Mouse (Mus musculus) liver, postnatal 0 days (tissue): ENCODE results near the gene Fbxo47.

Experiments used
- CTCF ChIP-seq: sonication (generic); IDR thresholded peaks from 2 replicates; pipeline ENCODE4 v1.5.1; 2016; ENCODE audit warnings: antibody characterized with exemption, low read depth
- EP300 ChIP-seq: IDR thresholded peaks from 2 replicates; pipeline ENCODE4 v1.6.1; 2016; ENCODE audit warnings: antibody characterized with exemption, low read depth, mild to moderate bottlenecking

DNA sequence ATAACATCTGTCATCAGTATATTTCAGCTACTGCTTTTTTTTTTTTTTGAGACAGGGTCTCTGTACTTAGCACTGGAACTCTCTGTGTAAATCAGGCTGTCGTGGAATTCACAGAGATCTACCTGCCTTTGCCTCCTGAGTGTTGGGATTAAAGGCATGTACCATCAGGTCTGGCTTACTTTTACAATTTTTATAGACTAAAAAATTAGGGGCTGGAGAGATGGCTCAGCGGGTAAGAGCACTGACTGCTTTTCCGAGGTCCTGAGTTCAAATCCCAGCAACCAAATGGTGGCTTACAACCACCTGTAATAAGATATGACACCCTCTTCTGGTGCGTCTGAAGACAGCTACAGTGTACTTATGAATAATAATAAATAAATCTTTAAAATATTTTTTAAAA is 3.6 kb downstream of the Fbxo47 start:
- TF ChIP-seq CTCF, result no peak
- no peak for TF ChIP-seq EP300
